Mouse (Mus musculus) kidney, embryonic 14.5 days (tissue): ENCODE data around the gene Hcrtr2. TPM values are rescaled to one million over a fixed set of nuclear protein-coding genes. Genes with fewer than 3 reads are reported as not detected.

Source experiments
- ATAC-seq: fragments of 200-750 bp; cut with Nextera tagmentation; 2 replicates; pipeline ENCODE4 v1.8.0; 2017; ENCODE audit warnings: moderate number of reproducible peaks, mild to moderate bottlenecking, moderate TSS enrichment, moderate library complexity; ENCODE audit not compliant: low FRiP score, low TSS enrichment
- H3K27ac ChIP-seq: fragments of 300-500 bp; sonication (generic); 2 replicates; pipeline ENCODE4 v1.5.1; 2014; ENCODE audit warnings: low read depth, mild to moderate bottlenecking, low read length, moderate library complexity, mixed read lengths
- H3K27me3 ChIP-seq: fragments of 300-500 bp; sonication (generic); 2 replicates; pipeline ENCODE4 v1.6.1; 2014; ENCODE audit warnings: mild to moderate bottlenecking, low read length; ENCODE audit not compliant: control insufficient read depth, insufficient read depth
- H3K36me3 ChIP-seq: fragments of 300-500 bp; sonication (generic); 2 replicates; pipeline ENCODE4 v1.6.1; 2014; ENCODE audit warnings: low read length, mixed read lengths; ENCODE audit not compliant: control insufficient read depth, insufficient read depth
- H3K4me1 ChIP-seq: fragments of 300-500 bp; sonication (generic); 2 replicates; pipeline ENCODE4 v1.6.1; 2014; ENCODE audit warnings: low read length, mixed read lengths; ENCODE audit not compliant: control insufficient read depth, insufficient read depth
- H3K4me2 ChIP-seq: fragments of 300-500 bp; sonication (generic); replicated peaks from 2 replicates; pipeline ENCODE4 v1.6.1; 2014; ENCODE audit warnings: low read depth, mild to moderate bottlenecking, low read length
- H3K4me3 ChIP-seq: fragments of 300-500 bp; sonication (generic); 2 replicates; pipeline ENCODE4 v1.5.1; 2014; ENCODE audit warnings: mild to moderate bottlenecking, low read length
- H3K9ac ChIP-seq: fragments of 300-500 bp; sonication (generic); 2 replicates; pipeline ENCODE4 v1.6.1; 2014; ENCODE audit warnings: low read depth, mild to moderate bottlenecking, low read length, moderate library complexity
- H3K9me3 ChIP-seq: fragments of 300-500 bp; sonication (generic); 2 replicates; pipeline ENCODE4 v1.6.1; 2016; ENCODE audit warnings: low read length; ENCODE audit not compliant: control insufficient read depth
- WGBS: fragments of 180-500 bp; shearing (Covaris S2); extraction: QIAGEN DNeasy Blood & Tissue Kit; methylation state at CpG from one replicate; pipeline ENCODE4 v1.1.7; 2014; 5-methylcytosine and 5-hydroxymethylcytosine counted together
- polyA plus RNA-seq: library from polyadenylated mRNA; unstranded; fragments of >200 nt; fragmentation: Nextera tagmentation; extraction: Ambion mirVana; gene quantifications from 2 replicates; pipeline ENCODE4 v1.2.1, GENCODE M21; 2014

Hcrtr2 gene
- polyA plus RNA-seq, 1 experiment from 2014 or later, result 0.15 TPM

- H3K36me3 ChIP-seq, result no peaks in the 10 kb centered on the region
- H3K4me2 ChIP-seq, result no peak overlapping the region
- H3K27me3 ChIP-seq, result no peaks in the 10 kb centered on the region
- no peak for ATAC-seq
- no peak overlapping the region for H3K27ac ChIP-seq
- WGBS, result 8% methylated on average over 1 of the region's 1 CpGs
- no peak overlapping the region for H3K9ac ChIP-seq
- H3K4me1 ChIP-seq, result no peaks in the 10 kb centered on the region
- no peak overlapping the region for H3K4me3 ChIP-seq
- H3K9me3 ChIP-seq, result no peaks in the 10 kb centered on the region
These were observed 81.3 kb downstream of the Hcrtr2 start for GRCm38 (mm10) chr9:76242322-76242721.

- ATAC-seq, result no peak
- no peak overlapping the region for H3K4me3 ChIP-seq
- 84% methylated on average over 5 of the region's 5 CpGs for WGBS
These were observed 85.7 kb downstream of the Hcrtr2 start for GRCm38 (mm10) chr9:76237946-76238345.

GRCm38 (mm10) chr9:76237243-76237642 is 86.4 kb downstream of the Hcrtr2 start:
- H3K4me3 ChIP-seq, result no peak overlapping the region; the same call in 1 of the 2 replicates
- no peaks in the 10 kb centered on the region for H3K9me3 ChIP-seq

More at GRCm38 (mm10) chr9:76237946-76238345, 85.7 kb downstream of the Hcrtr2 start:
- Histone ChIP-seq H3K9me3 (no peaks in the 10 kb centered on the region), H3K4me2 (no peak overlapping the region), H3K9ac (no peak overlapping the region), H3K27ac (no peak overlapping the region), H3K27me3 (no peaks in the 10 kb centered on the region), H3K4me1 (no peaks in the 10 kb centered on the region), H3K36me3 (no peaks in the 10 kb centered on the region)

GRCm38 (mm10) chr9:76236626-76237025 is 87.0 kb downstream of the Hcrtr2 start:
- no peak overlapping the region for H3K9ac ChIP-seq
- H3K9me3 ChIP-seq, result no peaks in the 10 kb centered on the region
- peak; percentile 79 for ATAC-seq
- H3K4me3 ChIP-seq, result peak overlapping the region; percentile 35; the same call in 1 of the 2 replicates
- H3K36me3 ChIP-seq, result no peaks in the 10 kb centered on the region
- no peaks in the 10 kb centered on the region for H3K4me1 ChIP-seq
- peak overlapping the region; percentile 74 for H3K4me2 ChIP-seq
- H3K27me3 ChIP-seq, result no peaks in the 10 kb centered on the region
- H3K27ac ChIP-seq, result no peak overlapping the region
- WGBS, result 3% methylated on average over 7 of the region's 7 CpGs

More at GRCm38 (mm10) chr9:76237243-76237642, 86.4 kb downstream of the Hcrtr2 start:
- H3K27me3 ChIP-seq, result no peaks in the 10 kb centered on the region
- H3K27ac ChIP-seq, result no peak overlapping the region
- H3K4me2 ChIP-seq, result peak overlapping the region; percentile 22
- peak; percentile 78 for ATAC-seq
- H3K4me1 ChIP-seq, result no peaks in the 10 kb centered on the region
- H3K9ac ChIP-seq, result no peak overlapping the region
- H3K36me3 ChIP-seq, result no peaks in the 10 kb centered on the region
- whole genome bisulfite sequencing, result 46% methylated on average over 12 of the region's 12 CpGs

GRCm38 (mm10) chr9:76235945-76236503 is 87.6 kb downstream of the Hcrtr2 start:
- peak; percentile 77; the same call in 1 of the 2 replicates for ATAC-seq
- no peaks in the 10 kb centered on the region for H3K27me3 ChIP-seq
- H3K36me3 ChIP-seq, result no peaks in the 10 kb centered on the region
- no peaks in the 10 kb centered on the region for H3K9me3 ChIP-seq
- H3K4me2 ChIP-seq, result peak overlapping the region; percentile 74
- H3K4me3 ChIP-seq, result peak overlapping the region; percentile 35
- H3K4me1 ChIP-seq, result no peaks in the 10 kb centered on the region
- peak overlapping the region; percentile 52; the same call in 1 of the 2 replicates for H3K27ac ChIP-seq
- 8% methylated on average over 14 of the region's 14 CpGs for WGBS
- peak overlapping the region; percentile 51; the same call in 1 of the 2 replicates for H3K9ac ChIP-seq

- no peak overlapping the region for H3K27ac ChIP-seq
- no peaks in the 10 kb centered on the region for H3K9me3 ChIP-seq
- no peak; the same call in 1 of the 2 replicates for ATAC-seq
- no peak overlapping the region for H3K4me2 ChIP-seq
- 48% methylated on average over 7 of the region's 7 CpGs for WGBS
- no peak overlapping the region for H3K9ac ChIP-seq
- H3K4me1 ChIP-seq, result no peaks in the 10 kb centered on the region
- H3K36me3 ChIP-seq, result no peaks in the 10 kb centered on the region
- H3K27me3 ChIP-seq, result no peaks in the 10 kb centered on the region
- H3K4me3 ChIP-seq, result no peak overlapping the region
These were observed 88.8 kb downstream of the Hcrtr2 start for GRCm38 (mm10) chr9:76234899-76235298.

- no peak overlapping the region for H3K9ac ChIP-seq
- no peak for ATAC-seq
- H3K4me3 ChIP-seq, result no peak overlapping the region
- H3K9me3 ChIP-seq, result no peaks in the 10 kb centered on the region
- H3K36me3 ChIP-seq, result no peaks in the 10 kb centered on the region
- WGBS, result 63% methylated on average over 11 of the region's 11 CpGs
- H3K4me2 ChIP-seq, result no peak overlapping the region
- H3K27me3 ChIP-seq, result no peaks in the 10 kb centered on the region
- H3K27ac ChIP-seq, result no peak overlapping the region
- no peaks in the 10 kb centered on the region for H3K4me1 ChIP-seq
These were observed 93.3 kb downstream of the Hcrtr2 start for GRCm38 (mm10) chr9:76230400-76230799.

- Histone ChIP-seq H3K4me2 (no peak overlapping the region), H3K4me3 (no peak overlapping the region), H3K9me3 (no peaks in the 10 kb centered on the region), H3K27ac (no peak overlapping the region), H3K4me1 (no peaks in the 10 kb centered on the region), H3K9ac (no peak overlapping the region), H3K27me3 (no peaks in the 10 kb centered on the region), H3K36me3 (no peaks in the 10 kb centered on the region)
- ATAC-seq, result no peak
- 37% methylated on average over 4 of the region's 4 CpGs for WGBS
These were observed 106.3 kb downstream of the Hcrtr2 start for GRCm38 (mm10) chr9:76217178-76217975.

GRCm38 (mm10) chr9:76214678-76215077 is 109.0 kb downstream of the Hcrtr2 start:
- Histone ChIP-seq H3K4me2 (no peak overlapping the region), H3K27me3 (no peaks in the 10 kb centered on the region), H3K36me3 (no peaks in the 10 kb centered on the region), H3K4me3 (no peak overlapping the region), H3K4me1 (no peaks in the 10 kb centered on the region), H3K27ac (no peak overlapping the region), H3K9me3 (no peaks in the 10 kb centered on the region), H3K9ac (no peak overlapping the region)
- 53% methylated on average over 4 of the region's 4 CpGs for WGBS
- no peak for ATAC-seq
